Mouse (Mus musculus): ENCODE measurements around the gene Ank3. TPM values are rescaled to one million over a fixed set of nuclear protein-coding genes. Genes with fewer than 3 reads are reported as not detected.
A peak's percentile ranks its signal among the peaks of the same experiment; 100 is the strongest.

The Ank3 gene
- polyA plus RNA-seq, 1 experiment from 2014 or later, result 76.6 TPM

- WGBS, result 76% methylated on average over 5 of the region's 5 CpGs
- H3K4me1 ChIP-seq (replicated peaks), result no peaks in the 10 kb centered on the region
Observed at GRCm38 (mm10) chr10:69490182-69490581, 91.6 kb downstream of the Ank3 start.

GRCm38 (mm10) chr10:69491975-69492374, 93.4 kb downstream of the Ank3 start:
- 49% methylated on average over 5 of the region's 5 CpGs for WGBS
- Histone ChIP-seq H3K27ac (replicated peaks) (no peak overlapping the region), H3K9ac (no peak overlapping the region)

More at GRCm38 (mm10) chr10:69490182-69490581, 91.6 kb downstream of the Ank3 start:
- Histone ChIP-seq H3K27me3 (no peaks in the 10 kb centered on the region), H3K27ac (replicated peaks) (no peak overlapping the region), H3K36me3 (no peaks in the 10 kb centered on the region), H3K4me3 (no peak overlapping the region), H3K9ac (no peak overlapping the region), H3K9me3 (no peaks in the 10 kb centered on the region), H3K4me2 (no peak overlapping the region)
- no peak for ATAC-seq (ENCODE audit: low FRiP score, low read depth)

DNA sequence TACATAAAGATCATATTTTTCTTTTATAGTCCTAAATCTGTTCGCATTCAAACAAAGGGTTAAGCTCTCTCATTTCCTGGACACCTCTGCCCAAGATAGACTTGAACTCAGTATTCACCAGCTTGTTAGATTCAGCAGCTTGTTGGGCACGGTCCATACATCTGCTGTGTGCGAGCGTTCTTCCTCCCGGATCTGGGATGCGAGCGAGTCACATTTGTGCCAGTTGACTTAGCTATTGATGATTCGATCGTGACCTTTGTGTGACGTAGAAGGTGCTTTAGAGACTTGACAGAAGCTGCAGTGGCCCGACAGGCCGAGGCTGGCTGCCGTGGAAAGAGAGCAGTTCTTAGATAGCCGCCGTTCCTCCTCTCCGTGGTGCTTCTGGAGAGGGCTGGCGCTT, 98.8 kb downstream of the Ank3 start:
- Histone ChIP-seq H3K9me3 (no peaks in the 10 kb centered on the region), H3K9ac (no peak overlapping the region)
- ATAC-seq (ENCODE audit: low FRiP score, low read depth), result no peak

More at GRCm38 (mm10) chr10:69491975-69492374, 93.4 kb downstream of the Ank3 start:
- Histone ChIP-seq H3K4me3 (no peak overlapping the region), H3K27me3 (no peaks in the 10 kb centered on the region), H3K9me3 (no peaks in the 10 kb centered on the region), H3K4me1 (replicated peaks) (no peaks in the 10 kb centered on the region), H3K4me2 (no peak overlapping the region), H3K36me3 (no peaks in the 10 kb centered on the region)
- no peak for ATAC-seq (ENCODE audit: low FRiP score, low read depth)

DNA sequence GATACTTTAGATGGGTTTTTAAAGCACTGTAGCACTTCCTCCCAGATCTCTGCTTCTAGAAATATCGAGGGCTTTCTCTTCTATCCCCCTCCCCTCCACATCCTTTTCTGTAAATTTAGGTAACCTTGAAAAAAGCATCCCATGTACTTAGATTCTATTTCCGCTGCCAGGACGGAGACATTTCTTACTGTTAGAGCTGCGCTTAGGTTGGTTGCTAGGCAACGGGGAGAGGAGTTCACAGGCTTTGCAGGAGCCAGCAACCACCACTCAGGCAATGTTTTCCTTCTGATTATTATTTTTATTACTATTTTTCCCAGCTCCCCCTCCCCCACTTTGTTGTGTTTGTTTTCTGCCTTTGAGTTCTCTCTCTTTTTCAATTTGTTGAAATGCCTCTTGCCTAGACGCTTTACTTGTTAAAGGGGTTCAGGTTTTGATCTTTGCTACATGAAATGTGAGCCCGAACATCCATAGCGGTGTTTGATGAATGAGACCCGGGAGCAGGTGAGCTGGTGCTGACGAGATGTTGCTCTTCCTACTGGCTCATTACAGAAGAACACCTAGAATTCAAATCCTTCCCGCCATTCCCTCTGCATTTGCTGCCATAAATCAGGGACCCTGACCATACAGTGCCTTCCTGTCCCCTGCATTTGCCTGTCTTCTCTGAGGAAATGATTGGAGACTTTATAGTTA, 101.7 kb downstream of the Ank3 start:
- ATAC-seq (ENCODE audit: low FRiP score, low read depth), result peak; percentile 89
- 35% methylated on average over 11 of the region's 11 CpGs for WGBS
- H3K9ac ChIP-seq, result no peak overlapping the region
- H3K4me2 ChIP-seq, result peak overlapping the region; percentile 11; the same call in 1 of the 2 replicates
- no peaks in the 10 kb centered on the region for H3K9me3 ChIP-seq
- H3K27me3 ChIP-seq, result no peaks in the 10 kb centered on the region
- peak overlapping the region; percentile 43 for H3K27ac ChIP-seq (replicated peaks)
- H3K36me3 ChIP-seq, result no peaks in the 10 kb centered on the region
- H3K4me3 ChIP-seq, result no peak overlapping the region
- H3K4me1 ChIP-seq (replicated peaks), result peaks cover 18% of the 10 kb centered on the region

More for the DNA sequence above, 98.8 kb downstream of the Ank3 start:
- no peak overlapping the region for H3K4me3 ChIP-seq
- H3K36me3 ChIP-seq, result no peaks in the 10 kb centered on the region
- WGBS, result 70% methylated on average over 17 of the region's 17 CpGs
- peaks cover 18% of the 10 kb centered on the region for H3K4me1 ChIP-seq (replicated peaks)
- H3K27ac ChIP-seq (replicated peaks), result no peak overlapping the region
- H3K27me3 ChIP-seq, result no peaks in the 10 kb centered on the region
- no peak overlapping the region for H3K4me2 ChIP-seq

GRCm38 (mm10) chr10:69503791-69504190, 105.2 kb downstream of the Ank3 start:
- ATAC-seq (ENCODE audit: low FRiP score, low read depth), result no peak
- Histone ChIP-seq H3K4me2 (no peak overlapping the region), H3K4me3 (no peak overlapping the region), H3K27ac (replicated peaks) (no peak overlapping the region), H3K4me1 (replicated peaks) (peaks cover 18% of the 10 kb centered on the region), H3K9me3 (no peaks in the 10 kb centered on the region), H3K9ac (no peak overlapping the region), H3K27me3 (no peaks in the 10 kb centered on the region), H3K36me3 (no peaks in the 10 kb centered on the region)
- 86% methylated on average over 4 of the region's 4 CpGs for WGBS

GRCm38 (mm10) chr10:69507719-69508118, 109.1 kb downstream of the Ank3 start:
- no peak overlapping the region for H3K4me2 ChIP-seq
- no peak overlapping the region for H3K27ac ChIP-seq (replicated peaks)
- no peaks in the 10 kb centered on the region for H3K4me1 ChIP-seq (replicated peaks)
- H3K36me3 ChIP-seq, result no peaks in the 10 kb centered on the region
- H3K9me3 ChIP-seq, result no peaks in the 10 kb centered on the region
- no peak overlapping the region for H3K9ac ChIP-seq
- H3K4me3 ChIP-seq, result no peak overlapping the region
- H3K27me3 ChIP-seq, result no peaks in the 10 kb centered on the region
- no peak for ATAC-seq (ENCODE audit: low FRiP score, low read depth)
- WGBS, result 88% methylated on average over 8 of the region's 8 CpGs

DNA sequence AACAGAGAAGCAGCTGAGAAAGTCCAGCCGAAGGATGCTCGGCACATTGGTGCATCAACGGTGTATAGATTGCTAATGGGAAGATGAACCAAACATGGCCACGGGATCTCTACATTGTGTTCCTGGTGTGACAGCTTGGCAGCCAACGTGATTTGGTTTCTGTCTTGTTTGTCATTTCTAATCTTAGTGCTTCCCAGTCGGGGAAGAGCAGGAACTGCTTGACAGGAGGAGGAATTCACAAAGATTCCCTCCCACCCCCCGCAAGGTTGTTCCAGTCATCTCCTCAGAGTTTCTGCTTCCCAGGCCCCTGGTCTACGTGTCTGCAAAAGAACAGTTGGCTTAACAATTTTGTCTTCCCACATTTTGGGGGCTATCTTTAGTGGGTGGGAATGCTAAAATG, 111.8 kb downstream of the Ank3 start:
- WGBS, result 85% methylated on average over 8 of the region's 8 CpGs
- H3K4me2 ChIP-seq, result no peak overlapping the region
- H3K27ac ChIP-seq (replicated peaks), result no peak overlapping the region
- H3K36me3 ChIP-seq, result no peaks in the 10 kb centered on the region
- H3K4me3 ChIP-seq, result no peak overlapping the region
- no peaks in the 10 kb centered on the region for H3K4me1 ChIP-seq (replicated peaks)
- H3K9me3 ChIP-seq, result no peaks in the 10 kb centered on the region
- no peaks in the 10 kb centered on the region for H3K27me3 ChIP-seq
- no peak for ATAC-seq (ENCODE audit: low FRiP score, low read depth)
- H3K9ac ChIP-seq, result no peak overlapping the region

- no peaks in the 10 kb centered on the region for H3K27me3 ChIP-seq
- WGBS, result 88% methylated on average over 1 of the region's 1 CpGs
- H3K27ac ChIP-seq (replicated peaks), result no peak overlapping the region
- no peak overlapping the region for H3K4me3 ChIP-seq
- H3K36me3 ChIP-seq, result no peaks in the 10 kb centered on the region
- no peak overlapping the region for H3K4me2 ChIP-seq
- ATAC-seq (ENCODE audit: low FRiP score, low read depth), result no peak
- no peaks in the 10 kb centered on the region for H3K4me1 ChIP-seq (replicated peaks)
- H3K9ac ChIP-seq, result no peak overlapping the region
- no peaks in the 10 kb centered on the region for H3K9me3 ChIP-seq
Observed at GRCm38 (mm10) chr10:69511234-69511633, 112.7 kb downstream of the Ank3 start.

DNA sequence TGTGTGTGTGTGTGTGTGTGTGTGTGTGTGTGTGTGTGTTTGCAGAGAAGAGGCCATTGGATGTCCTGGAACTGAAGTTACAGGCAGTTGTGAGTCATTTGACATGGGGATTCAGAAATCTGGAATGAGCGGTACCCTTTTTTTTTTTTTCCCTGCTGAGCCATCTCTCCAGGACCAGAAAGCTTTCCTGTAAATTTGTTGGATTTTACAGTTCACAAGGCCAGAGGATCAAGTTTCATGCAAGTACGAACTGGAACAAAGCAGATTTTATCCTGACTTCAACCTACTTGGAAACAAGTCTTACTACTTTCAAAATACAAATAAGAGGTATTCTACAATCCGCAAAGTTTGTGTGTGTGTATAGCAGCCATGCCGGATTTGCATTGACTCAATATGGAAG, 123.4 kb downstream of the Ank3 start:
- 81% methylated on average over 4 of the region's 4 CpGs for WGBS
- no peaks in the 10 kb centered on the region for H3K4me1 ChIP-seq (replicated peaks)
- H3K27ac ChIP-seq (replicated peaks), result no peak overlapping the region
- no peak for ATAC-seq (ENCODE audit: low FRiP score, low read depth)
- no peaks in the 10 kb centered on the region for H3K9me3 ChIP-seq
- H3K9ac ChIP-seq, result no peak overlapping the region
- H3K4me2 ChIP-seq, result no peak overlapping the region
- no peaks in the 10 kb centered on the region for H3K27me3 ChIP-seq
- no peak overlapping the region for H3K4me3 ChIP-seq
- H3K36me3 ChIP-seq, result no peaks in the 10 kb centered on the region

- Histone ChIP-seq H3K4me1 (replicated peaks) (no peaks in the 10 kb centered on the region), H3K4me2 (no peak overlapping the region), H3K4me3 (no peak overlapping the region), H3K27ac (replicated peaks) (no peak overlapping the region), H3K9me3 (no peaks in the 10 kb centered on the region), H3K36me3 (no peaks in the 10 kb centered on the region), H3K9ac (no peak overlapping the region), H3K27me3 (no peaks in the 10 kb centered on the region)
- 79% methylated on average over 3 of the region's 3 CpGs for WGBS
- ATAC-seq (ENCODE audit: low FRiP score, low read depth), result no peak
Observed at GRCm38 (mm10) chr10:69523202-69523601, 124.6 kb downstream of the Ank3 start.

- ATAC-seq (ENCODE audit: low FRiP score, low read depth), result no peak
- Histone ChIP-seq H3K36me3 (no peaks in the 10 kb centered on the region), H3K4me2 (no peak overlapping the region), H3K27ac (replicated peaks) (no peak overlapping the region), H3K4me3 (no peak overlapping the region), H3K27me3 (no peaks in the 10 kb centered on the region), H3K9ac (no peak overlapping the region), H3K9me3 (no peaks in the 10 kb centered on the region), H3K4me1 (replicated peaks) (peaks cover 5% of the 10 kb centered on the region)
- 92% methylated on average over 10 of the region's 10 CpGs for WGBS
Observed at GRCm38 (mm10) chr10:69527318-69527717, 128.7 kb downstream of the Ank3 start.

GRCm38 (mm10) chr10:69528746-69529145, 130.2 kb downstream of the Ank3 start:
- H3K27me3 ChIP-seq, result no peaks in the 10 kb centered on the region
- no peak overlapping the region for H3K4me3 ChIP-seq
- no peak for ATAC-seq (ENCODE audit: low FRiP score, low read depth)
- H3K27ac ChIP-seq (replicated peaks), result no peak overlapping the region
- H3K4me1 ChIP-seq (replicated peaks), result peaks cover 17% of the 10 kb centered on the region
- no peaks in the 10 kb centered on the region for H3K9me3 ChIP-seq
- 65% methylated on average over 4 of the region's 4 CpGs for WGBS
- no peak overlapping the region for H3K4me2 ChIP-seq
- H3K9ac ChIP-seq, result no peak overlapping the region
- H3K36me3 ChIP-seq, result no peaks in the 10 kb centered on the region

DNA sequence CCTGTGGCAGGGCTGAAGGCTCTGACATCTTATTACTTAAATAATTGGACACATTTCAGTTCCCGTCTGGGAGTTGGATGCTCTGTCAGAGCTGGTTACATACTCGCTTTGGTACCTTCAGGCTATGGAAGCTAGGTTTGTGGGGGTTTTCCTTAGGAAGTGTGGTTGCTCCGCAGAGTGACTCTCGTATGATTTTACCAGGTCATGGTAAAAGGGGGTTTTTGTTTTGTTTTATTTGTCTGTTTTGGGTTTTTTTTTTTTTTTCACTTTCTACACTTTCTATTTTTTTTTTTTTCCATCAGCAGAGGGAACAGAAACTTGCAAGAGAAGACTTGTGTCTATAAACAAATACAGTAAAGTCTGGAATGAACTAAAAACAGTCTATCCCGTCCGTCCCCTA, 131.8 kb downstream of the Ank3 start:
- WGBS, result 81% methylated on average over 6 of the region's 6 CpGs

More for the DNA sequence above, 131.8 kb downstream of the Ank3 start:
- Histone ChIP-seq H3K36me3 (no peaks in the 10 kb centered on the region), H3K4me3 (no peak overlapping the region), H3K9ac (no peak overlapping the region), H3K27ac (replicated peaks) (no peak overlapping the region), H3K4me1 (replicated peaks) (peaks cover 17% of the 10 kb centered on the region), H3K9me3 (no peaks in the 10 kb centered on the region), H3K4me2 (no peak overlapping the region), H3K27me3 (no peaks in the 10 kb centered on the region)
- no peak for ATAC-seq (ENCODE audit: low FRiP score, low read depth)
